Mouse (Mus musculus): ENCODE data around the gene Mkks. TPM values are rescaled to one million over a fixed set of nuclear protein-coding genes. Genes with fewer than 3 reads are reported as not detected.

Mkks gene
- polyA plus RNA-seq, 1 experiment from 2014 or later: 12.8 TPM

- H3K4me3 ChIP-seq (ENCODE audit: low read depth, low read length): no peak overlapping the region
- ATAC-seq: peak; percentile 64; the same call in 1 of the 2 replicates
Measured at GRCm38 (mm10) chr2:136854543-136855388, 36.4 kb downstream of the Mkks start.

DNA sequence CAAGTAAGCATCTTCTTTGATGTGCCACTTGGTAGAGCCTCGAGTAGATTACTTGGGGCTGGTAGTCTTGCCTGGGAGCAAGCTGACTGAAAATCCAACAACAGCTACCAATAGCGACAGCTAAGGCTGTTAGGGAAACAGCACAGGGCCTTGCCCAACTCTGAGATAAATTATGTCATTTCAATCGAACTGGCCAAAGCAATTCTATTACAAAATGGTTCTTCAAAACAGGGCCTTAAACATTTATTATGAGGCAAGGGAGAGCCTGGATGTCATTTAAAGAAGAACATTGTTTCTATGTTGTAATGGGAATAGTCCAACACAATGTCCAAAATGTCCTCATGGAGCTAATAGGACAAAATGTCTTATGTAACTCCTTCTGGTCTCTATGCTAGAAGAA is 40.8 kb downstream of the Mkks start:
- Histone ChIP-seq H3K4me1 (ENCODE audit: control insufficient read depth, insufficient read depth, low read length) (peaks cover 10% of the 10 kb centered on the region), H3K4me3 (ENCODE audit: low read depth, low read length) (no peak overlapping the region), H3K36me3 (ENCODE audit: control insufficient read depth, insufficient read depth, low read length) (no peaks in the 10 kb centered on the region), H3K27me3 (ENCODE audit: control insufficient read depth, insufficient read depth, low read depth, low read length) (no peaks in the 10 kb centered on the region), H3K27ac (ENCODE audit: low read length) (no peak overlapping the region), H3K4me2 (ENCODE audit: low read length) (no peak overlapping the region), H3K9ac (ENCODE audit: low read depth, low read length) (no peak overlapping the region), H3K9me3 (replicated peaks; ENCODE audit: control insufficient read depth, low read length, poor library complexity, severe bottlenecking) (no peaks in the 10 kb centered on the region)
- ATAC-seq: no peak
- 78% methylated on average over 3 of the region's 3 CpGs for WGBS

More at GRCm38 (mm10) chr2:136854543-136855388, 36.4 kb downstream of the Mkks start:
- H3K4me2 ChIP-seq (ENCODE audit: low read length): no peak overlapping the region
- H3K9me3 ChIP-seq (replicated peaks; ENCODE audit: control insufficient read depth, low read length, poor library complexity, severe bottlenecking): no peaks in the 10 kb centered on the region
- no peaks in the 10 kb centered on the region for H3K27me3 ChIP-seq (ENCODE audit: control insufficient read depth, insufficient read depth, low read depth, low read length)
- no peaks in the 10 kb centered on the region for H3K36me3 ChIP-seq (ENCODE audit: control insufficient read depth, insufficient read depth, low read length)
- H3K4me1 ChIP-seq (ENCODE audit: control insufficient read depth, insufficient read depth, low read length): peaks cover 10% of the 10 kb centered on the region
- 0 out of 2 replicates have a peak overlapping the region, but pooled peaks have one; percentile 19 for H3K27ac ChIP-seq (ENCODE audit: low read length)
- WGBS: 7% methylated on average over 5 of the region's 5 CpGs
- no peak overlapping the region for H3K9ac ChIP-seq (ENCODE audit: low read depth, low read length)

GRCm38 (mm10) chr2:136837994-136838393 is 53.2 kb downstream of the Mkks start:
- H3K9me3 ChIP-seq (replicated peaks; ENCODE audit: control insufficient read depth, low read length, poor library complexity, severe bottlenecking): no peaks in the 10 kb centered on the region
- no peak overlapping the region for H3K4me2 ChIP-seq (ENCODE audit: low read length)
- ATAC-seq: no peak
- H3K27me3 ChIP-seq (ENCODE audit: control insufficient read depth, insufficient read depth, low read depth, low read length): no peaks in the 10 kb centered on the region
- whole genome bisulfite sequencing: 23% methylated on average over 1 of the region's 1 CpGs
- H3K4me3 ChIP-seq (ENCODE audit: low read depth, low read length): no peak overlapping the region
- H3K27ac ChIP-seq (ENCODE audit: low read length): no peak overlapping the region
- no peaks in the 10 kb centered on the region for H3K4me1 ChIP-seq (ENCODE audit: control insufficient read depth, insufficient read depth, low read length)
- no peak overlapping the region for H3K9ac ChIP-seq (ENCODE audit: low read depth, low read length)
- no peaks in the 10 kb centered on the region for H3K36me3 ChIP-seq (ENCODE audit: control insufficient read depth, insufficient read depth, low read length)

GRCm38 (mm10) chr2:136835882-136836281 is 55.3 kb downstream of the Mkks start:
- Histone ChIP-seq H3K9me3 (replicated peaks; ENCODE audit: control insufficient read depth, low read length, poor library complexity, severe bottlenecking) (no peaks in the 10 kb centered on the region), H3K27me3 (ENCODE audit: control insufficient read depth, insufficient read depth, low read depth, low read length) (no peaks in the 10 kb centered on the region), H3K4me1 (ENCODE audit: control insufficient read depth, insufficient read depth, low read length) (no peaks in the 10 kb centered on the region), H3K27ac (ENCODE audit: low read length) (no peak overlapping the region), H3K4me3 (ENCODE audit: low read depth, low read length) (no peak overlapping the region), H3K4me2 (ENCODE audit: low read length) (no peak overlapping the region), H3K9ac (ENCODE audit: low read depth, low read length) (no peak overlapping the region), H3K36me3 (ENCODE audit: control insufficient read depth, insufficient read depth, low read length) (no peaks in the 10 kb centered on the region)
- WGBS: 77% methylated on average over 3 of the region's 3 CpGs
- no peak for ATAC-seq

GRCm38 (mm10) chr2:136834715-136835075 is 56.5 kb downstream of the Mkks start:
- Histone ChIP-seq H3K9me3 (replicated peaks; ENCODE audit: control insufficient read depth, low read length, poor library complexity, severe bottlenecking) (no peaks in the 10 kb centered on the region), H3K4me3 (ENCODE audit: low read depth, low read length) (no peak overlapping the region), H3K36me3 (ENCODE audit: control insufficient read depth, insufficient read depth, low read length) (no peaks in the 10 kb centered on the region), H3K27me3 (ENCODE audit: control insufficient read depth, insufficient read depth, low read depth, low read length) (no peaks in the 10 kb centered on the region), H3K4me1 (ENCODE audit: control insufficient read depth, insufficient read depth, low read length) (no peaks in the 10 kb centered on the region), H3K9ac (ENCODE audit: low read depth, low read length) (no peak overlapping the region), H3K4me2 (ENCODE audit: low read length) (no peak overlapping the region), H3K27ac (ENCODE audit: low read length) (no peak overlapping the region)
- no peak for ATAC-seq
- 94% methylated on average over 1 of the region's 1 CpGs for WGBS

GRCm38 (mm10) chr2:136833976-136834714 is 57.0 kb downstream of the Mkks start:
- Histone ChIP-seq H3K27me3 (ENCODE audit: control insufficient read depth, insufficient read depth, low read depth, low read length) (no peaks in the 10 kb centered on the region), H3K4me2 (ENCODE audit: low read length) (no peak overlapping the region), H3K27ac (ENCODE audit: low read length) (no peak overlapping the region), H3K4me1 (ENCODE audit: control insufficient read depth, insufficient read depth, low read length) (no peaks in the 10 kb centered on the region), H3K9ac (ENCODE audit: low read depth, low read length) (no peak overlapping the region), H3K4me3 (ENCODE audit: low read depth, low read length) (no peak overlapping the region), H3K36me3 (ENCODE audit: control insufficient read depth, insufficient read depth, low read length) (no peaks in the 10 kb centered on the region), H3K9me3 (replicated peaks; ENCODE audit: control insufficient read depth, low read length, poor library complexity, severe bottlenecking) (no peaks in the 10 kb centered on the region)
- 85% methylated on average over 3 of the region's 3 CpGs for WGBS
- no peak for ATAC-seq

- no peak for ATAC-seq
- no peak overlapping the region for H3K4me3 ChIP-seq (ENCODE audit: low read depth, low read length)
- H3K27me3 ChIP-seq (ENCODE audit: control insufficient read depth, insufficient read depth, low read depth, low read length): no peaks in the 10 kb centered on the region
- no peaks in the 10 kb centered on the region for H3K4me1 ChIP-seq (ENCODE audit: control insufficient read depth, insufficient read depth, low read length)
- no peaks in the 10 kb centered on the region for H3K9me3 ChIP-seq (replicated peaks; ENCODE audit: control insufficient read depth, low read length, poor library complexity, severe bottlenecking)
- H3K9ac ChIP-seq (ENCODE audit: low read depth, low read length): no peak overlapping the region
- 91% methylated on average over 3 of the region's 3 CpGs for WGBS
- H3K4me2 ChIP-seq (ENCODE audit: low read length): no peak overlapping the region
- no peak overlapping the region for H3K27ac ChIP-seq (ENCODE audit: low read length)
- no peaks in the 10 kb centered on the region for H3K36me3 ChIP-seq (ENCODE audit: control insufficient read depth, insufficient read depth, low read length)
Measured at GRCm38 (mm10) chr2:136832936-136833335, 58.3 kb downstream of the Mkks start.

DNA sequence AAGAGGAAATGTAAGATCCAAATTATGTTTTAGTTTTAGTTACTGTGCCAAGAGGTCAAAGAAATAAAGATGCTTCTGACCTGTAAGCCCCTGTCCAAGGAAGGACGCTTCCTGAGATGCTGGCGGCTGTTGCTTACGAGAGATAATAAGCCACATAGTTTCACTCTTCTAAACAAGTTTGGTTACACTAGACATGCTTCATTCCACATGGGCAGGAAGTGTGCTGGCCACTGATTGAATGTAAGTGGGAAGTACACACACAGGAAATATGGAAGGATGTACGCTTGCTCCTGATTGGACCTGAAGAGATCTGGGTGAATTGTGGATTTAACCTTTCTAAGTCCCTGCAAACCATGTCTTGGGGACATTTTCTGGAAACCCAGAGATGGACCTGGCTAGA is 63.6 kb downstream of the Mkks start:
- H3K4me1 ChIP-seq (ENCODE audit: control insufficient read depth, insufficient read depth, low read length): no peaks in the 10 kb centered on the region
- H3K4me2 ChIP-seq (ENCODE audit: low read length): no peak overlapping the region
- no peaks in the 10 kb centered on the region for H3K36me3 ChIP-seq (ENCODE audit: control insufficient read depth, insufficient read depth, low read length)
- no peak overlapping the region for H3K4me3 ChIP-seq (ENCODE audit: low read depth, low read length)
- 85% methylated on average over 4 of the region's 4 CpGs for WGBS
- no peak overlapping the region for H3K9ac ChIP-seq (ENCODE audit: low read depth, low read length)
- H3K27ac ChIP-seq (ENCODE audit: low read length): no peak overlapping the region
- ATAC-seq: no peak
- no peaks in the 10 kb centered on the region for H3K27me3 ChIP-seq (ENCODE audit: control insufficient read depth, insufficient read depth, low read depth, low read length)
- H3K9me3 ChIP-seq (replicated peaks; ENCODE audit: control insufficient read depth, low read length, poor library complexity, severe bottlenecking): no peaks in the 10 kb centered on the region

Data from midbrain, embryonic 16.5 days (tissue).